Mouse (Mus musculus) hindbrain, embryonic 15.5 days (tissue): ENCODE measurements around the gene Lrrfip1. TPM values are rescaled to one million over a fixed set of nuclear protein-coding genes. Genes with fewer than 3 reads are reported as not detected.

ENCODE experiments used
- ATAC-seq: fragments of 200-750 bp; cut with Nextera tagmentation; 2 replicates; pipeline ENCODE4 v1.8.0; 2017; ENCODE audit warnings: low read depth, moderate number of reproducible peaks, moderate TSS enrichment; ENCODE audit not compliant: low FRiP score
- H3K27ac ChIP-seq: fragments of 300-500 bp; sonication (generic); replicated peaks from 2 replicates; pipeline ENCODE4 v1.5.1; 2015; ENCODE audit warnings: mild to moderate bottlenecking, inconsistent platforms
- H3K27me3 ChIP-seq: fragments of 300-500 bp; sonication (generic); 2 replicates; pipeline ENCODE4 v1.6.1; 2015; ENCODE audit warnings: control low read depth, inconsistent platforms
- H3K36me3 ChIP-seq: fragments of 300-500 bp; sonication (generic); 2 replicates; pipeline ENCODE4 v1.6.1; 2015; ENCODE audit warnings: control low read depth, inconsistent platforms
- H3K4me1 ChIP-seq: fragments of 300-500 bp; sonication (generic); replicated peaks from 2 replicates; pipeline ENCODE4 v1.6.1; 2015; ENCODE audit warnings: control low read depth, inconsistent platforms
- H3K4me2 ChIP-seq: fragments of 300-500 bp; sonication (generic); 2 replicates; pipeline ENCODE4 v1.6.1; 2015; ENCODE audit warnings: moderate library complexity, mild to moderate bottlenecking, inconsistent platforms
- H3K4me3 ChIP-seq: fragments of 300-500 bp; sonication (generic); 2 replicates; pipeline ENCODE4 v1.5.1; 2015; ENCODE audit warnings: mild to moderate bottlenecking, inconsistent platforms
- H3K9ac ChIP-seq: fragments of 300-500 bp; sonication (generic); 2 replicates; pipeline ENCODE4 v1.6.1; 2015; ENCODE audit warnings: inconsistent platforms
- H3K9me3 ChIP-seq: fragments of 300-500 bp; sonication (generic); 2 replicates; pipeline ENCODE4 v1.6.1; 2016; ENCODE audit warnings: control low read depth, inconsistent platforms
- WGBS: fragments of 180-500 bp; shearing (Covaris S2); methylation state at CpG from one replicate; pipeline ENCODE4 v1.1.7; 2015; 5-methylcytosine and 5-hydroxymethylcytosine counted together
- polyA plus RNA-seq: library from polyadenylated mRNA; unstranded; fragments of >200 nt; fragmentation: Nextera tagmentation; extraction: Ambion mirVana; gene quantifications from 2 replicates; pipeline ENCODE4 v1.2.1, GENCODE M21; 2015

Lrrfip1 gene
- polyA plus RNA-seq, 1 experiment from 2014 or later = 41.5 TPM

DNA sequence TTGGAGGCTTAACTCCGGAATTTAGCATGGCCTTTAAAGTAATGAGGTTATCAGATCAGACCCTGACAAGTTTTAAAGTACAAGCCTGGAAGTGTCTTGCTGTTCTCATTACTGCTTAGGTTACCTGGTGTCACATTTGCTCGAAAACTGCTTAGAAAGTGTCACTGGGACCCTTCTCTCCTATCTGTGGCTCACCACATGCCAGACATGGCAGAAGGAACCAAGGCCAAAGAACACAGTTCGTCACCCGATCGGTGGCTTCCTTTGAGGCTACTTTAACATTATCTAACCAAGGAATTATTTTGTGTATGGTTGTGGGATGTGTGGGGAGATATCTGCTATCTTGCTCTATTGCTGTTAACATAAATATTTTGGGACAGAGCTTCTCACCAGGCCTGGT is 95.5 kb downstream of the Lrrfip1 start:
- Histone ChIP-seq H3K36me3 (no peaks in the 10 kb centered on the region), H3K9me3 (no peaks in the 10 kb centered on the region), H3K9ac (no peak overlapping the region), H3K4me3 (no peak overlapping the region), H3K27me3 (no peaks in the 10 kb centered on the region), H3K4me1 (no peaks in the 10 kb centered on the region), H3K27ac (no peak overlapping the region), H3K4me2 (no peak overlapping the region)
- WGBS = 91% methylated on average over 5 of the region's 5 CpGs
- ATAC-seq = no peak

DNA sequence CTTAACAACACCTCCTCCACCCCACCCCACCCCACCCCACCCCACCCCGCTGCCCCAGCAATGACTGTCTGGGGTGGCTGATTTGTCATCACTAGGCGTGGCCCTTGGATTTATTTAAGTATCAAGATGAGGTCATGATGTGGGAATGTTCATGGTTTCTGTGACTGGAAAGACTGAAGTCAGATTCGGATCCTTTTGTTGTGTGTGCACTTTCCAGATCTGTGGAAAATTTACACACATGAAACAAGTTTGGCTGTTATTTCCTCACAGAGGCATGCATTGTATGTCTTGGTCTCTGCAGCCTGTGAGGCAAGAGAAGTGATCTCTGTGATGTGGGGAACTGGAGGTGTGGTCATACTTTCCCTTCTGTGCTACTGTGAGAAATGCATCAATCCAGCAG is 96.7 kb downstream of the Lrrfip1 start:
- WGBS = 87% methylated on average over 3 of the region's 3 CpGs
- Histone ChIP-seq H3K9ac (no peak overlapping the region), H3K27me3 (no peaks in the 10 kb centered on the region), H3K4me3 (no peak overlapping the region), H3K4me2 (no peak overlapping the region), H3K4me1 (no peaks in the 10 kb centered on the region), H3K36me3 (no peaks in the 10 kb centered on the region), H3K9me3 (no peaks in the 10 kb centered on the region), H3K27ac (no peak overlapping the region)
- ATAC-seq = no peak

DNA sequence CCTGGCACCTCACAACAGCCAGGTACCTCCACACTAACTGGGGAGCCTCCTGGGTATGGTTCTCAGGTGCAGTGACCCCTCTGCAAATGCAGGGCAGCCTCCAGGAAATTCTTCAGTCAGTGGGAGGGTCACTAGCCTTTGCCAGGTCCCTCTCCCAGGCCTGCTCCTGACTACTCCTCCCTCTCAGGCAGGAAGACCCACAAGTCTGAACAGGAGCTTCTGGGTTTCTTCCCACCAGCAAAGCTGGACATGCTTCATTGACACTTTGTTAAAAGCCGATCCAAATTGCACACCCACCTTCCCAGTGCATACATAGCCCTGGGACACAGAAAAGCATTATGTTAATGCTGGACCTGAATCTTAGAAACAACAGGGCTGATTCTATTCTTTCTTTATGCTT is 97.3 kb downstream of the Lrrfip1 start:
- no peak for ATAC-seq
- 53% methylated on average over 1 of the region's 1 CpGs for WGBS
- no peak overlapping the region for H3K9ac ChIP-seq
- H3K9me3 ChIP-seq = no peaks in the 10 kb centered on the region
- no peak overlapping the region for H3K27ac ChIP-seq
- no peaks in the 10 kb centered on the region for H3K4me1 ChIP-seq
- H3K4me3 ChIP-seq = no peak overlapping the region
- no peaks in the 10 kb centered on the region for H3K36me3 ChIP-seq
- no peak overlapping the region for H3K4me2 ChIP-seq
- H3K27me3 ChIP-seq = no peaks in the 10 kb centered on the region

GRCm38 (mm10) chr1:91096490-91096889 is 98.0 kb downstream of the Lrrfip1 start:
- no peaks in the 10 kb centered on the region for H3K9me3 ChIP-seq
- ATAC-seq = no peak
- no peaks in the 10 kb centered on the region for H3K4me1 ChIP-seq
- no peak overlapping the region for H3K27ac ChIP-seq
- H3K4me3 ChIP-seq = no peak overlapping the region
- H3K27me3 ChIP-seq = no peaks in the 10 kb centered on the region
- no peaks in the 10 kb centered on the region for H3K36me3 ChIP-seq
- H3K9ac ChIP-seq = no peak overlapping the region
- WGBS = 88% methylated on average over 5 of the region's 5 CpGs
- no peak overlapping the region for H3K4me2 ChIP-seq

GRCm38 (mm10) chr1:91097283-91097834 is 98.8 kb downstream of the Lrrfip1 start:
- Histone ChIP-seq H3K27me3 (no peaks in the 10 kb centered on the region), H3K4me3 (no peak overlapping the region), H3K9me3 (no peaks in the 10 kb centered on the region), H3K27ac (no peak overlapping the region), H3K36me3 (no peaks in the 10 kb centered on the region), H3K9ac (no peak overlapping the region), H3K4me1 (no peaks in the 10 kb centered on the region), H3K4me2 (no peak overlapping the region)
- no peak for ATAC-seq
- 93% methylated on average over 11 of the region's 11 CpGs for WGBS

DNA sequence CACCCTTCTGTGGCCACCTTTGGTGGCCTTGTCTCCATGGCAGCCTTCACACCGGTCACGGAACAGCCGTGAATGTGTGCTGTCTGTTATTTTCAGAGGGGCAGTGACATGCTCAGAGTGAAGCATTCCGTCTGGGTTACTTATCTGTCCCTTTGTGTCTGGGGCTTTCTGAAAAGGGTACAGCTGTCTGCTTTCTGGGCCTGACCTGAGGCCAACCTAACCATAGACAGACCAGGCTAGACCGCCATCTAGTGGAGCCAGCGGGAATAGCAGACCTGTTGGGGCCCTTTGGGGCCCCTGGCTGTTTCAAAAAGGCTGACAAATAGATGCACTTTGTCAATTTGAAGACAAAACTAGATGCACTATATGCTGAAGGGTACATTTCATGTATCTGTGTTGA is 100.3 kb downstream of the Lrrfip1 start:
- Histone ChIP-seq H3K9ac (no peak overlapping the region), H3K27me3 (no peaks in the 10 kb centered on the region), H3K4me1 (no peaks in the 10 kb centered on the region), H3K27ac (no peak overlapping the region), H3K4me3 (no peak overlapping the region), H3K9me3 (no peaks in the 10 kb centered on the region), H3K4me2 (no peak overlapping the region), H3K36me3 (no peaks in the 10 kb centered on the region)
- peak; percentile 45; the same call in 1 of the 2 replicates for ATAC-seq
- WGBS = 9% methylated on average over 6 of the region's 6 CpGs

DNA sequence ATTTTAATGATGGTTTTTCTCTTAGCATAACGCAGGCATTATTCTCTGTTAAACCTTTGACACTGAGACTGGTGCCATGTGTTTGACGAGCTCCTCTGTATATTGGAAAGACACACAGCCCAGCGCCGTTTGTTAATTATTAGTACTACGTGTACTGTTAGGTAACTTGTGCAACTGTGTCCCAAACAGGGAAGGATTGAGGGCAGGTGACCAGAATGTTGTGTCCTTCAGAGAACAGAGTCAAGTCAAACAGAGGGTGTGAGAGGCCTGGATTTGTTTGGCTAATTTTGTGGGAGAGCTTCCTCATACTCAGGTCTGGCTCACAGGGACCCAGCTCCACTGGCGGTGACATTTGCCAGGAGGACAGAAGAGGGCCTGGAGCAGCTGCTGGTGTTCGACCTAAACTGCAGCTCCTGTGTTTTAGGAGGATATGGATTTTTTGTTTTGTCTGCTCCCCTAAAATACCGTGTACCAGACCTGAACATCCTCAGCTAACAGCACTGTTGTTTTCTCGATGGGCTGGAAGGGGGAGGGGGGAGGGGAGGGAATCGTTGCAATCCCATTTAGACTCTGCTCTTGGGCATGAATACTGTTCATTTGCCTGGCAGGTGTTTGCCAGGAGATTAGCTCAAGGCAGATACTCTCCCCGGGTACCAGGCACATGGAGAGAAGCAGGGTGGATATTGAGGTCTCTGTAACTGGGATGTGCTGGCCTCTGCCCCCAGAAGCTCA is 103.3 kb downstream of the Lrrfip1 start:
- H3K4me2 ChIP-seq = no peak overlapping the region
- no peak for ATAC-seq
- no peak overlapping the region for H3K4me3 ChIP-seq
- no peak overlapping the region for H3K27ac ChIP-seq
- H3K27me3 ChIP-seq = no peaks in the 10 kb centered on the region
- no peaks in the 10 kb centered on the region for H3K4me1 ChIP-seq
- H3K9ac ChIP-seq = no peak overlapping the region
- H3K9me3 ChIP-seq = no peaks in the 10 kb centered on the region
- 73% methylated on average over 11 of the region's 11 CpGs for WGBS
- H3K36me3 ChIP-seq = peaks cover 2% of the 10 kb centered on the region; the same call in 1 of the 2 replicates

DNA sequence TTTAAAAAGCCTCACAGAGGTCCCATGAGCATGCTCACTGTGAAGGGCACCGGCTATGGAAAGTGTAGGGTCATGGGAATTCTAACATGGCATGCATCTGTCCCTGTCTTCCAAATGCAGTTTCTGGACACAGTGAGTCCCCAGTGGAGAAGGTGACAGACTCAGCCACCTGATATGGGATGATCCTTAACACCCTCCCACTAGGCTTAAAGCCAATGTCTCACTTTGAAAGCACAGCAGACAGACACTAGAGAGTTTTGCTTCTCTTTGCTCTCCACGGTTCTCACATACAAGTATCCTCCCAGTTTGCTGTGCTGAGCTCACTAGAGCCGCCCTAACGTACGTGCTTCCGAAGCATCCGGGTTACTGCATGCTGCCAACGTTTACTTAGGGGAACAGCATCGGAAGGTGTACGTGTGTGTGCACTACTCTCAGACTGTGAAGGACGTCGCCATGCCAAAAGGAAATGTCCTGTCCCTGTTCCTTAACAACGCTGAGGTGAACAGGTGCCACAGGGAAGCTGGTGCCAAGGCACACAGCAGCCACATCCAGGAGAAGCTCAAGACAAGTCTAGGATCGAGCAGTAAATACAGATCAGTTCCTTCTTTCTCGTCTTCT is 104.9 kb downstream of the Lrrfip1 start:
- H3K4me1 ChIP-seq = no peaks in the 10 kb centered on the region
- H3K4me2 ChIP-seq = no peak overlapping the region
- peaks cover 14% of the 10 kb centered on the region; the same call in 1 of the 2 replicates for H3K36me3 ChIP-seq
- H3K9me3 ChIP-seq = no peaks in the 10 kb centered on the region
- WGBS = 94% methylated on average over 15 of the region's 15 CpGs
- ATAC-seq = no peak
- no peak overlapping the region for H3K27ac ChIP-seq
- no peak overlapping the region for H3K4me3 ChIP-seq
- no peak overlapping the region for H3K9ac ChIP-seq
- no peaks in the 10 kb centered on the region for H3K27me3 ChIP-seq

DNA sequence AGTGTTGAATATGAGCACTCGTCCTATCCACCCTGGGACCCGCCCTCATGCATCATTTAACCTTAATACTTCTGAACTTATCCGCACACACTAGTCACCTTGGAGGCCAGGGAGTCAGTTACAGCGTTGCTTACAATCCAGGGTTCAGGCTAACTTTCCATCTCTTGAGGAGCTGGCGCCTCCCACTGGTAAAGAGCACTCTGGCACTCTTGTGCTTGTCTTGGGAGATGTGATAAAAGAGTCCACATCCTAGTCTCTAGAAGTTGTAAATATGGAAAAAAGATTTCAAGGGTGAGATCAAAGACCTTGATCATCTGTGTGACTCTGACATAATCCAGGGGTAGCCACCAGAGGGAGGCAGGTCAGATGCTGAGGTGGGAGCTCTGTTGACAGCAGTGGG is 109.0 kb downstream of the Lrrfip1 start:
- H3K36me3 ChIP-seq = peaks cover 25% of the 10 kb centered on the region
- H3K4me3 ChIP-seq = no peak overlapping the region
- H3K4me1 ChIP-seq = no peaks in the 10 kb centered on the region
- no peak overlapping the region for H3K27ac ChIP-seq
- H3K9me3 ChIP-seq = no peaks in the 10 kb centered on the region
- no peak overlapping the region for H3K4me2 ChIP-seq
- no peak for ATAC-seq
- H3K9ac ChIP-seq = no peak overlapping the region
- H3K27me3 ChIP-seq = no peaks in the 10 kb centered on the region
- 67% methylated on average over 5 of the region's 5 CpGs for WGBS

DNA sequence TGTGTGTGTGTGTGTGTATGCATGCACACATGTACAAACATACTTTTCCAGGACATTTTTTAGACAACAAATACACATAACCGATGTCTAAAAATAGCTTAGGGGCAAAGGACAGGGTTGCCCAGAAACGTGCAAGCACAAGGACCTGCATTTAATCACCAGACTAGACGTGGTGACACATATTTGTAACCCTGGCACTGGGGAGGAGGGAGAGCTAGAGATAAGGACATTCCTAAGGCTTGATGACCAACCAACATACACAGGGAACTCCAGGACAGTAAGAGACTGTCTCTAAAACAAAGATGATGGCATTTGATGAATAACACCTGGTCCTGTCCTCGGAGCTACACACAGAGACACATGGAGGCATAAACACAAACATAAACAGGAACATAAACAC is 110.8 kb downstream of the Lrrfip1 start:
- Histone ChIP-seq H3K9ac (no peak overlapping the region), H3K4me3 (no peak overlapping the region), H3K27me3 (no peaks in the 10 kb centered on the region), H3K9me3 (no peaks in the 10 kb centered on the region), H3K36me3 (peaks cover 32% of the 10 kb centered on the region), H3K4me2 (no peak overlapping the region), H3K4me1 (no peaks in the 10 kb centered on the region), H3K27ac (no peak overlapping the region)
- WGBS = 84% methylated on average over 4 of the region's 4 CpGs
- no peak for ATAC-seq

- Histone ChIP-seq H3K4me1 (no peaks in the 10 kb centered on the region), H3K4me3 (no peak overlapping the region), H3K27me3 (no peaks in the 10 kb centered on the region), H3K4me2 (no peak overlapping the region), H3K27ac (no peak overlapping the region), H3K9ac (no peak overlapping the region), H3K9me3 (no peaks in the 10 kb centered on the region), H3K36me3 (peaks cover 27% of the 10 kb centered on the region)
- no peak for ATAC-seq
- WGBS = 96% methylated on average over 14 of the region's 14 CpGs
These were observed 113.6 kb downstream of the Lrrfip1 start for GRCm38 (mm10) chr1:91112171-91112570.

- Histone ChIP-seq H3K36me3 (peaks cover 24% of the 10 kb centered on the region), H3K27me3 (no peaks in the 10 kb centered on the region), H3K4me3 (no peak overlapping the region), H3K9me3 (no peaks in the 10 kb centered on the region), H3K4me1 (no peaks in the 10 kb centered on the region), H3K27ac (no peak overlapping the region), H3K9ac (no peak overlapping the region), H3K4me2 (no peak overlapping the region)
- WGBS = 94% methylated on average over 4 of the region's 4 CpGs
- ATAC-seq = no peak
These were observed 114.1 kb downstream of the Lrrfip1 start for GRCm38 (mm10) chr1:91112606-91113005.
